28 mouse cellular contexts compared by ENCODE assay signal in the genomic region with DNA sequence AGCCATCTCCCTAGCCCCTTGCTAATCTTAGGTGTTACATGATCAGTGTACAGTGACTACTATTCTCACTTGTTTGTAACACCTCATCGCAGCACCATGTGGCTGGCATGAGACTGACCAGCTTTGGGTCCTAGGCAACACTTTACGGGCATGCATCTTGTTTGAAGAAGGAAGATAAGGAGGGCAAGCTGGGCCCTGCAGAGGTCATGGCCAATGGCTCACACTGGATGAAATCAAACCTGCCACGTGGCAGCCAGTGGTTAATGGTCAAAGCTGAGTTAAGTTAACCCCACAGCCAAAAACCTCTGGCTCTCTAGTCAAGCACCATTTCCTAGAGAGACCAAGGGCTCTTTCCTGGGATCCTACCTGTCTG. TPM values are rescaled to one million over a fixed set of nuclear protein-coding genes. Genes with fewer than 3 reads are reported as not detected.
"Had no signal": no experiment of that assay in that cellular context is flagged by ENCODE, and none has a peak within 500 bp of the region (broad histone marks: within the 10 kb centered on the region; RNA-seq: fewer than 3 reads in every experiment).

No protein-coding gene starts in this region.

- DNase-seq: kidney, adult 2 months; kidney, postnatal 25 days; layer of hippocampus, adult 9-11 months; lung, adult 18-20 months; lung, postnatal 10 days; lung, postnatal 36 days; right cerebral cortex, adult 18-20 months; right cerebral cortex, postnatal 14 days; thymus, postnatal 36 days had no signal

- H3K36me3 ChIP-seq: limb, embryonic 10.5 days; limb, embryonic 13.5 days; lung, embryonic 15.5 days; midbrain, embryonic 10.5 days; midbrain, embryonic 15.5 days; neural tube, embryonic 12.5 days; neural tube, embryonic 15.5 days had no signal

- ATAC-seq: intestine, postnatal 0 days; midbrain, embryonic 15.5 days had no signal

- H3K4me1 ChIP-seq: limb, embryonic 10.5 days; limb, embryonic 13.5 days; midbrain, embryonic 15.5 days; neural tube, embryonic 12.5 days; neural tube, embryonic 15.5 days had no signal

- H3K27me3 ChIP-seq: limb, embryonic 13.5 days; lung, embryonic 15.5 days; midbrain, embryonic 15.5 days; neural tube, embryonic 12.5 days; neural tube, embryonic 15.5 days had no signal

- H3K4me3 ChIP-seq: layer of hippocampus, adult 2 months; limb, embryonic 10.5 days; limb, embryonic 13.5 days; lung, embryonic 15.5 days; megakaryocyte, embryonic 14.5 days; midbrain, embryonic 10.5 days; midbrain, embryonic 15.5 days; neural tube, embryonic 12.5 days; neural tube, embryonic 15.5 days had no signal

- H3K9ac ChIP-seq: limb, embryonic 13.5 days; liver, embryonic 14.5 days; lung, embryonic 15.5 days; midbrain, embryonic 15.5 days; neural tube, embryonic 12.5 days; neural tube, embryonic 15.5 days had no signal

- H3K9me3 ChIP-seq: limb, embryonic 10.5 days; limb, embryonic 13.5 days; lung, embryonic 15.5 days; midbrain, embryonic 10.5 days; midbrain, embryonic 15.5 days; neural tube, embryonic 12.5 days; neural tube, embryonic 15.5 days had no signal

- H3K27ac ChIP-seq: kidney, postnatal 0 days; layer of hippocampus, adult 2 months; limb, embryonic 10.5 days; limb, embryonic 13.5 days; liver, embryonic 14.5 days; lung, embryonic 15.5 days; midbrain, embryonic 10.5 days; midbrain, embryonic 15.5 days; neural tube, embryonic 12.5 days; neural tube, embryonic 15.5 days; stomach, postnatal 0 days had no signal

- H3K4me2 ChIP-seq: limb, embryonic 13.5 days; lung, embryonic 15.5 days; midbrain, embryonic 15.5 days; neural tube, embryonic 12.5 days; neural tube, embryonic 15.5 days had no signal

RNA-seq across cellular contexts. Expression of a gene that starts 19.1 kb away (rescaled TPM):
- total RNA-seq: layer of hippocampus, adult 2 months; layer of hippocampus, postnatal 25 days; left cerebral cortex, adult 18-20 months had no signal
- polyA plus RNA-seq: intestine, postnatal 0 days; limb, embryonic 10.5 days; limb, embryonic 13.5 days; midbrain, embryonic 10.5 days; stomach, embryonic 14.5 days; stomach, postnatal 0 days had no signal

RNA-seq across cellular contexts. Expression of a gene that starts 28.7 kb away (rescaled TPM):
- polyA plus RNA-seq: intestine, postnatal 0 days; kidney, adult 2 months; kidney, embryonic 14.5 days; kidney, postnatal 0 days; large intestine, adult 2 months; limb, embryonic 10.5 days; limb, embryonic 13.5 days; liver, embryonic 14.5 days; lung, embryonic 15.5 days; midbrain, embryonic 10.5 days; midbrain, embryonic 15.5 days; neural tube, embryonic 12.5 days; neural tube, embryonic 15.5 days; stomach, embryonic 14.5 days; stomach, postnatal 0 days; urinary bladder, adult 2 months had no signal
